Mouse (Mus musculus) splenic B cell, adult 2 months (primary cell): ENCODE data around the gene Aox2.

Source experiments
- DNase-seq: peaks from one replicate; pipeline ENCODE4 v3.0.0-alpha.2; 2011; ENCODE audit warnings: low read depth, low spot score
- H3K27me3 ChIP-seq: 2 replicates; pipeline ENCODE4 v1.6.1; 2012; ENCODE audit warnings: mild to moderate bottlenecking, low read length, moderate library complexity, mixed read lengths; ENCODE audit not compliant: control insufficient read depth, poor library complexity, insufficient read depth, severe bottlenecking
- H3K36me3 ChIP-seq: 2 replicates; pipeline ENCODE4 v1.6.1; 2012; ENCODE audit warnings: mild to moderate bottlenecking, low read length, moderate library complexity, mixed read lengths; ENCODE audit not compliant: control insufficient read depth, poor library complexity, insufficient read depth, severe bottlenecking

Aox2 gene

GRCm38 (mm10) chr1:58302015-58302414 is 23.9 kb downstream of the Aox2 start:
- H3K27me3 ChIP-seq, result no peaks in the 10 kb centered on the region
- DNase-seq, result no peak
- no peaks in the 10 kb centered on the region for H3K36me3 ChIP-seq

- no peaks in the 10 kb centered on the region for H3K36me3 ChIP-seq
- DNase-seq, result no peak
- H3K27me3 ChIP-seq, result no peaks in the 10 kb centered on the region
Measured at GRCm38 (mm10) chr1:58303009-58303408, 24.9 kb downstream of the Aox2 start.

- peak; percentile 32 for DNase-seq
- Histone ChIP-seq H3K36me3 (no peaks in the 10 kb centered on the region), H3K27me3 (no peaks in the 10 kb centered on the region)
Measured at GRCm38 (mm10) chr1:58303726-58304125, 25.6 kb downstream of the Aox2 start.

- H3K27me3 ChIP-seq, result no peaks in the 10 kb centered on the region
- DNase-seq, result peak; percentile 15
Measured at GRCm38 (mm10) chr1:58304296-58304695, 26.2 kb downstream of the Aox2 start.

GRCm38 (mm10) chr1:58307181-58307580 is 29.1 kb downstream of the Aox2 start:
- Histone ChIP-seq H3K36me3 (no peaks in the 10 kb centered on the region), H3K27me3 (no peaks in the 10 kb centered on the region)
- DNase-seq, result no peak

More at GRCm38 (mm10) chr1:58304296-58304695, 26.2 kb downstream of the Aox2 start:
- no peaks in the 10 kb centered on the region for H3K36me3 ChIP-seq

GRCm38 (mm10) chr1:58308594-58308993 is 30.5 kb downstream of the Aox2 start:
- Histone ChIP-seq H3K36me3 (no peaks in the 10 kb centered on the region), H3K27me3 (no peaks in the 10 kb centered on the region)
- no peak for DNase-seq

GRCm38 (mm10) chr1:58309853-58310252 is 31.7 kb downstream of the Aox2 start:
- no peak for DNase-seq
- H3K36me3 ChIP-seq, result no peaks in the 10 kb centered on the region
- no peaks in the 10 kb centered on the region for H3K27me3 ChIP-seq

GRCm38 (mm10) chr1:58311221-58311864 is 33.2 kb downstream of the Aox2 start:
- Histone ChIP-seq H3K36me3 (no peaks in the 10 kb centered on the region), H3K27me3 (no peaks in the 10 kb centered on the region)
- peak; percentile 43 for DNase-seq

GRCm38 (mm10) chr1:58313173-58313572 is 35.0 kb downstream of the Aox2 start:
- Histone ChIP-seq H3K27me3 (no peaks in the 10 kb centered on the region), H3K36me3 (no peaks in the 10 kb centered on the region)
- no peak for DNase-seq

- Histone ChIP-seq H3K36me3 (no peaks in the 10 kb centered on the region), H3K27me3 (no peaks in the 10 kb centered on the region)
- DNase-seq, result no peak
Measured at GRCm38 (mm10) chr1:58315532-58315931, 37.4 kb downstream of the Aox2 start.

GRCm38 (mm10) chr1:58333222-58333621 is 55.1 kb downstream of the Aox2 start:
- no peaks in the 10 kb centered on the region for H3K27me3 ChIP-seq
- DNase-seq, result no peak
- H3K36me3 ChIP-seq, result no peaks in the 10 kb centered on the region

- H3K27me3 ChIP-seq, result no peaks in the 10 kb centered on the region
Measured at GRCm38 (mm10) chr1:58339901-58340300, 61.8 kb downstream of the Aox2 start.

GRCm38 (mm10) chr1:58341576-58341975 is 63.5 kb downstream of the Aox2 start:
- Histone ChIP-seq H3K36me3 (no peaks in the 10 kb centered on the region), H3K27me3 (no peaks in the 10 kb centered on the region)
- DNase-seq, result no peak

More at GRCm38 (mm10) chr1:58339901-58340300, 61.8 kb downstream of the Aox2 start:
- no peaks in the 10 kb centered on the region for H3K36me3 ChIP-seq
- no peak for DNase-seq

GRCm38 (mm10) chr1:58343861-58344260 is 65.7 kb downstream of the Aox2 start:
- H3K27me3 ChIP-seq, result no peaks in the 10 kb centered on the region
- no peak for DNase-seq
- H3K36me3 ChIP-seq, result no peaks in the 10 kb centered on the region

GRCm38 (mm10) chr1:58344570-58344969 is 66.4 kb downstream of the Aox2 start:
- no peaks in the 10 kb centered on the region for H3K36me3 ChIP-seq
- no peaks in the 10 kb centered on the region for H3K27me3 ChIP-seq
- DNase-seq, result no peak

- Histone ChIP-seq H3K36me3 (no peaks in the 10 kb centered on the region), H3K27me3 (no peaks in the 10 kb centered on the region)
- no peak for DNase-seq
Measured at GRCm38 (mm10) chr1:58346159-58346558, 68.0 kb downstream of the Aox2 start.
